Mouse (Mus musculus) hindbrain, embryonic 14.5 days (tissue): ENCODE measurements around the gene Gm3336. TPM values are rescaled to one million over a fixed set of nuclear protein-coding genes. Genes with fewer than 3 reads are reported as not detected.

Source experiments
- ATAC-seq: fragments of 200-750 bp; cut with Nextera tagmentation; 2 replicates; pipeline ENCODE4 v1.8.0; 2017; ENCODE audit warnings: moderate number of reproducible peaks, mild to moderate bottlenecking, moderate TSS enrichment, moderate library complexity; ENCODE audit not compliant: low FRiP score
- DNase-seq: peaks from one replicate; pipeline ENCODE4 v3.0.0-alpha.2; 2015; ENCODE audit warnings: low spot score
- H3K27ac ChIP-seq: fragments of 300-500 bp; sonication (generic); 2 replicates; pipeline ENCODE4 v1.5.1; 2014; ENCODE audit warnings: mild to moderate bottlenecking, moderate library complexity
- H3K27me3 ChIP-seq: fragments of 300-500 bp; sonication (generic); 2 replicates; pipeline ENCODE4 v1.6.1; 2014; ENCODE audit warnings: mild to moderate bottlenecking, low read length, mixed read lengths; ENCODE audit not compliant: control insufficient read depth, insufficient read depth
- H3K36me3 ChIP-seq: fragments of 300-500 bp; sonication (generic); replicated peaks from 2 replicates; pipeline ENCODE4 v1.6.1; 2014; ENCODE audit not compliant: control insufficient read depth, insufficient read depth
- H3K4me1 ChIP-seq: fragments of 300-500 bp; sonication (generic); replicated peaks from 2 replicates; pipeline ENCODE4 v1.6.1; 2014; ENCODE audit warnings: antibody characterized with exemption, low read length, mixed read lengths; ENCODE audit not compliant: control insufficient read depth, insufficient read depth
- H3K4me2 ChIP-seq: fragments of 300-500 bp; sonication (generic); replicated peaks from 2 replicates; pipeline ENCODE4 v1.6.1; 2014; ENCODE audit warnings: mild to moderate bottlenecking, moderate library complexity
- H3K4me3 ChIP-seq: fragments of 300-500 bp; sonication (generic); replicated peaks from 2 replicates; pipeline ENCODE4 v1.5.1; 2014; ENCODE audit warnings: mild to moderate bottlenecking, low read length
- H3K9ac ChIP-seq: fragments of 300-500 bp; sonication (generic); 2 replicates; pipeline ENCODE4 v1.6.1; 2014
- H3K9me3 ChIP-seq: fragments of 300-500 bp; sonication (generic); 2 replicates; pipeline ENCODE4 v1.6.1; 2016; ENCODE audit warnings: low read length; ENCODE audit not compliant: control insufficient read depth
- WGBS: fragments of 180-500 bp; shearing (Covaris S2); extraction: QIAGEN DNeasy Blood & Tissue Kit; methylation state at CpG from one replicate; pipeline ENCODE4 v1.1.7; 2014; 5-methylcytosine and 5-hydroxymethylcytosine counted together
- polyA plus RNA-seq: library from polyadenylated mRNA; unstranded; fragments of >200 nt; fragmentation: Nextera tagmentation; extraction: Ambion mirVana; gene quantifications from 2 replicates; pipeline ENCODE4 v1.2.1, GENCODE M21; 2014

Gm3336 gene
- polyA plus RNA-seq, 1 experiment from 2014 or later: not detected

DNA sequence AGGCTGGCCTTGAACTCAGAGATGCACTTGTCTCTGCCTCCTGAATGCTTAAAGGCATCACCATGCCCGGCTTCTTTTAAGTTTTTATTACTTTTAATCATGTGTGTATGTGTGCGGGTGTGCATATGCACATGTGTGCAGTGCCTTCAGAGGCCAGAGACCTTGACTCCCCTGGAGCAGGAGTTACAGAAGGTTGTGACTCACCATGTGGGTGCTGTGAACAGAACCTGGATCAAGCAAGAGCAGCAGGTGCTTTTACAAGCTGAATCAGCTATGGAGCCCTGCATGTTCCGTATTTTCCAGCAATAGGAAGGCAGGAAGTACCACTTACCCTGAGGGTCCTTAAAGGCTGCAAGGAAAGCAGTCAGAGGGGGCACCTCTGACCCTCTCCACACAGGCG, 27.1 kb upstream of the Gm3336 start:
- Histone ChIP-seq H3K9me3 (no peaks in the 10 kb centered on the region), H3K27me3 (no peaks in the 10 kb centered on the region), H3K4me3 (peak overlapping the region; percentile 23), H3K4me1 (peaks cover 21% of the 10 kb centered on the region), H3K27ac (0 out of 2 replicates have a peak overlapping the region, but pooled peaks have one; percentile 49), H3K36me3 (no peaks in the 10 kb centered on the region), H3K9ac (peak overlapping the region; percentile 41), H3K4me2 (peak overlapping the region; percentile 52)
- no peak for ATAC-seq
- no peak for DNase-seq
- WGBS: 62% methylated on average over 4 of the region's 4 CpGs

DNA sequence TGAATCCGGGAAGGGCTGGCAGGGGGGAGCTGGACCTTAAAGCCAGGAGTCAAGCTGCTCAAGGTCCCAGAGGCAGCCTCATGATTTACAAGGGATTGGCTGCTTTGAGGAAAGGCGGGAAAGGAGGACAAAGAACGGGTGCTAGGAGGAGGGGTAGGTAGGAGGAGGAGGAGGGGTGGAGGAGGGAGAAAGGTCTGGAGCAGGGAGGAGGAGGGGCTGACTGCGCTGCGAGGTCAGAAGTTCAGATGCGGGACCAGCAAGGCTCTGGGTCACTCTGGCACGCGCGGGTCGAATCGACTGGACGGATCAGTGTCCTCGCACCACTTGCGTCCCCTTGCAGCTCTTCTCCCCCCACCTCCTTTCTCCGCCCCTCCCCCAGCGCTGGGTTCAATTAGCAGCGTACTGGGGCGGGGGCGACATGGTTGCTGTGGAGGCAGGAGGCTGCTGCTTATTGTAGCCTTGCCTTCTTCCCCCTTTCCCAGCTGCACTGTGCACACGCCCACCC, 26.6 kb upstream of the Gm3336 start:
- Histone ChIP-seq H3K9me3 (no peaks in the 10 kb centered on the region), H3K27ac (0 out of 2 replicates have a peak overlapping the region, but pooled peaks have one; percentile 49), H3K4me1 (peaks cover 27% of the 10 kb centered on the region), H3K36me3 (no peaks in the 10 kb centered on the region), H3K27me3 (no peaks in the 10 kb centered on the region), H3K4me3 (peak overlapping the region; percentile 23), H3K4me2 (peak overlapping the region; percentile 52), H3K9ac (peak overlapping the region; percentile 41)
- ATAC-seq (peak; percentile 39), DNase-seq (peak; percentile 42)
- under 1% methylated on average over 18 of the region's 20 CpGs for WGBS

DNA sequence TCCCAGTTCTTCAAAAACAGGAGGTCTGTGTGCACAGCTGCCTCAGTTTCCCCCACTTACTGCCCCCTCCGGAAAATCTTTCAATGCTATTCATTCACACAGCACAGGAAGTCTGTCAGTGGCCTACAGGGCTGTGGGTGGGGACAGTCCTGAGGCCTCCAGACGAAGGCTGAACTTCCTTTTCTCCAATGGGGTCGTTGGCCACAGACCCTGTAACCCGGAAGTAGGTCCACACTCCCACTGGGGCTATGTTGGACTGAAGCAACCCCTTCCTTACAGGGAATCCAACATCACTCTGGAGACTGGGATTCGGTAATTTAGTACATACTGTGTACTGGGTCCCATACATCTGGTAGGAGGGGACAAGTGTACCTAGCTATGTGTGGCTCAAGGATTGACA, 24.7 kb upstream of the Gm3336 start:
- Histone ChIP-seq H3K4me1 (peaks cover 42% of the 10 kb centered on the region), H3K9me3 (no peaks in the 10 kb centered on the region), H3K4me2 (no peak overlapping the region), H3K36me3 (no peaks in the 10 kb centered on the region), H3K9ac (no peak overlapping the region), H3K27me3 (no peaks in the 10 kb centered on the region), H3K4me3 (no peak overlapping the region), H3K27ac (no peak overlapping the region)
- 66% methylated on average over 5 of the region's 5 CpGs for WGBS
- DNase-seq: no peak
- no peak for ATAC-seq

DNA sequence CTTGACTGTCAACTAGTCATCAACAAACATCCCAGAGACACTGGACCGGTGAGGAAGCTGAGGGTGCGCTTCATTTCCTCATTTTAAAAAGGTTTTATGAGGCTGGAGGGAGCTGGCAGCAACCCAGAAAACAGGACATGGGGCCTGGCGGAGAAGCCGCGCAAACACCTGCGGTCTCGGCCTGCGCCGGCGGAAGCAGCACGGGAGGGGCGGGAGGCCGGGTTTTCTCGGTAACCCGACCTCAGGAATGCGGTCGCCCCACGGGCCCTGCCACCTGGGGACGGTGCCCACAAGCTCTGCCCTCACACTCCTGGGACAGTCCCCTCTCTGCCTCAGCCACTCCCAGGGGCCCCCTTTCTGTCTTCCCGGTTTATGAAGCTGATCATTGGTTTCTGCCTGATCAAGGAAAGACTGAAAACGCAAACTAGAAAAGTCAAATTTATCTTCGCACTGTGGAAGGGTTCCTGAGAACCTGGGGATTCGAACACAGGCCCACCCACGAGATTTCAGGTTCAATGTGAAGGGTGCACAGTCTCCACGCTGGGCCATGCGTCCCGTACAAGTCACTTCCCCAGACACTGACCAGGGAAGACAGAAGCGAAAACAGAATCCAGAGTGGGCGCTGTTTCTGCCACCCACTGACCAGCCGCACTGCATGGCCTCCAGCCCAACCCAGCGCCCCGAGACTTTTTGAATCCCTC, 22.9 kb upstream of the Gm3336 start:
- no peaks in the 10 kb centered on the region for H3K27me3 ChIP-seq
- H3K9ac ChIP-seq: no peak overlapping the region
- WGBS: 32% methylated on average over 32 of the region's 32 CpGs
- H3K4me2 ChIP-seq: no peak overlapping the region
- DNase-seq (no peak), ATAC-seq (no peak)
- no peak overlapping the region for H3K4me3 ChIP-seq
- H3K9me3 ChIP-seq: no peaks in the 10 kb centered on the region
- no peak overlapping the region for H3K27ac ChIP-seq
- no peaks in the 10 kb centered on the region for H3K36me3 ChIP-seq
- H3K4me1 ChIP-seq: peaks cover 42% of the 10 kb centered on the region

DNA sequence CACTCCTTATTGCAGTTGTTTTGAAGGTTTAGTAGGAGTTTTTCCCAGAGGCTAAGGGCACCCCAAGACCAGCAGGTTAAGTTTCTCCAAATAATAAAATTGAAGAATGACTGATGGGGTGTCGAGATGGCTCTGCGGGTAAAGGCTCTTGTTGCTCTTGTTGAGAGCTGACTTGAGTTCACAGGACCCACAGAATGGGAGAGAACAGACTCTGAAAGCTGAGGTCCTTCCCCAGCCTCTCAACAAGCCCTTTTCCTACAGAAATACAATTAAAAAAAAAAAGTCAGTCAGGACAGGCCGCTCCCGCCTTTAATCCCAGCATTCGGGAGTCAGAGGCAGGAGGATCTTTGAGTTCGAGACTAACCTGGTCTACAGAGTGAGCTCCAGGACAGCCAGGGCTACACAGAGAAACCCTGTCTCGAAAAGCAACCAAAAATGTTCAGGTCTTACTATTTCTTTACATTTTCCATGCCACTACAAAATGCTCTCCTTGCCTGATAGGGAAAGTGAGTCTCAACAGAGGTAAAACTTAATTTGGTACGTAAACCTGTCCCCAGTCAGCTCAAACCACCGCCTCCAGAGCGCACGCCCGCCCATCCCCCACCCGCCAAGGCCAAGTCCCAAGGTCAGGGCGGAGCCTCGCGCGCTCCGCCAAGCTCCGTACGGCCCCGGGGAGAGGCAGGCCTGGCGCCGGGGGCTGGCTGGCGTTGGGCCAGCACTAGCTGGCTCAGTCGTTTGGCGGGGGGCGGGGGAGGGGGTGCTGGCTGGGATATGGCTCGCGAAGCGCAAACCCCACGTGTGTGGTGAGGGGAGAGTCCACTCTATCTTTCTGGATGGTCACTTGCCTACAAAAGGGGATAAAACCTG, 22.1 kb upstream of the Gm3336 start:
- H3K4me3 ChIP-seq: peak overlapping the region; percentile 19

DNA sequence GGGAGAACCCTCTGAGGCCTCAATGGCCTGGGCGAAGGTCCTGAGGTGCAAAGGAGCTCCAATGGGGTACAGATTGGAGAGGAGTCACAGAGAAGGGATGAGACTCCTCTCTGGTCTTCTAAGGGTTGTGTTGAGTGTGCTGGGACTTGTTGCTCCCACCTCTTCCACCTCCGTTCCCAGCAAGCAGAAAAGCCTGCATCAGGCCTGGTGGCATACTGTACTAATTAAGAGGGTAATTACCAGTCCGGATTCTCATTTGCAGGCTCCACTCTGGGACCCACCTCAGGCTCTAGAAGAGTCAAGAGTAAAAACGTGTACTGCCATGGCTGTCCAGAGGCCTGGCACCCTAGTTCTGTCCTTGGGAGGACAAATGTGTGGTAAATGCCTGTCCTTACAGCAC, 21.4 kb upstream of the Gm3336 start:
- no peak for DNase-seq
- no peaks in the 10 kb centered on the region for H3K36me3 ChIP-seq
- WGBS: 35% methylated on average over 4 of the region's 4 CpGs
- peaks cover 45% of the 10 kb centered on the region for H3K4me1 ChIP-seq
- H3K4me2 ChIP-seq: peak overlapping the region; percentile 51
- no peak for ATAC-seq
- no peaks in the 10 kb centered on the region for H3K27me3 ChIP-seq
- H3K9ac ChIP-seq: peak overlapping the region; percentile 52
- peak overlapping the region; percentile 45; the same call in 1 of the 2 replicates for H3K27ac ChIP-seq
- H3K4me3 ChIP-seq: peak overlapping the region; percentile 19; the same call in 1 of the 2 replicates
- H3K9me3 ChIP-seq: no peaks in the 10 kb centered on the region

More for the DNA sequence above, 22.1 kb upstream of the Gm3336 start:
- ATAC-seq: no peak
- Histone ChIP-seq H3K4me1 (peaks cover 43% of the 10 kb centered on the region), H3K27me3 (no peaks in the 10 kb centered on the region), H3K4me2 (peak overlapping the region; percentile 51), H3K27ac (peak overlapping the region; percentile 45; the same call in 1 of the 2 replicates), H3K36me3 (no peaks in the 10 kb centered on the region), H3K9ac (peak overlapping the region; percentile 52), H3K9me3 (no peaks in the 10 kb centered on the region)
- whole genome bisulfite sequencing: 5% methylated on average over 31 of the region's 31 CpGs
- peak; percentile 66 for DNase-seq

DNA sequence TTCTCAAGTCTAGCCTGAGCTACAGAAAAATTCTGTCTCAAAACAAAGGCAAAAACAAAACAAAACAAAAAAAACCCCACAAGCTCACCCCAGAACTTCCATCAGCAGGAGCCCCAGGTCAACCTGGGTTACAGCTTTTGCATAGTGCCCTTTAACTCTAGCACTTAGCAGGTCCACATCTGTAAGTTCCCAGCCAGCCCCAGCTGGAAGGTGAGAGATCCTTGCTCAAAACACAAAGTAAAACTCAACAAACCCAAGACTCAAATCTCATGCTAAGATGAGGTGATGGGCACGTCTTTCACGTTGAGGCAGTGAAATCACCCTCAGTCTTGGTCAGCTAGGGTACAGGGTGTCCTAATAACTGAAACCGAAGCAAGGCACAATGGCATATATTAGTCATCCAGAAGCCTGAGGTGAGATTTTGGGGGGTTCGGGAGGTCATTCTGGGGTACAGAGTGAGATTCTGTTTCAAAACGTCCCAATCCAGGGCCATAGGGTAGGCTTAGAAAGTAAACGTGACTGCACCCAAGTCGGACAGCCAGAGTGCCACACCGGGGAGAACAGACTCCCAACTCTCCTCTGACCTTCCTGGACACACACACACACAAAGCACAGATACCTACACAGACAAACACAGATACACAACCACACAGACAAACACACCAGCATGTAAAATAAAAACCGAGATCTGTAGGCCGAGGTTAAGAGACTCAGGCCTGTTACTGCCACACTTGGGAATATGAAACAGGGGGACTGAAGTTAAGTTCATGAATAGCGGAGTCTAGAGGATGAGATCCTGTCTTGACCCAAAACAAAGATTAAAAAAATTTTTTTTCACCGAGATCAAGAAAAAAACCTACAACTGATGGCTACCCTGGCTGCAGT, 20.7 kb upstream of the Gm3336 start:
- Histone ChIP-seq H3K9me3 (no peaks in the 10 kb centered on the region), H3K27me3 (no peaks in the 10 kb centered on the region), H3K9ac (peak overlapping the region; percentile 99), H3K4me3 (peak overlapping the region; percentile 99), H3K4me1 (peaks cover 47% of the 10 kb centered on the region), H3K36me3 (0 out of 2 replicates have a peak, but pooled peaks cover under 1% of the 10 kb centered on the region), H3K27ac (peak overlapping the region; percentile 99), H3K4me2 (peak overlapping the region; percentile 52)
- WGBS: 72% methylated on average over 12 of the region's 12 CpGs
- no peak for DNase-seq
- ATAC-seq: no peak

DNA sequence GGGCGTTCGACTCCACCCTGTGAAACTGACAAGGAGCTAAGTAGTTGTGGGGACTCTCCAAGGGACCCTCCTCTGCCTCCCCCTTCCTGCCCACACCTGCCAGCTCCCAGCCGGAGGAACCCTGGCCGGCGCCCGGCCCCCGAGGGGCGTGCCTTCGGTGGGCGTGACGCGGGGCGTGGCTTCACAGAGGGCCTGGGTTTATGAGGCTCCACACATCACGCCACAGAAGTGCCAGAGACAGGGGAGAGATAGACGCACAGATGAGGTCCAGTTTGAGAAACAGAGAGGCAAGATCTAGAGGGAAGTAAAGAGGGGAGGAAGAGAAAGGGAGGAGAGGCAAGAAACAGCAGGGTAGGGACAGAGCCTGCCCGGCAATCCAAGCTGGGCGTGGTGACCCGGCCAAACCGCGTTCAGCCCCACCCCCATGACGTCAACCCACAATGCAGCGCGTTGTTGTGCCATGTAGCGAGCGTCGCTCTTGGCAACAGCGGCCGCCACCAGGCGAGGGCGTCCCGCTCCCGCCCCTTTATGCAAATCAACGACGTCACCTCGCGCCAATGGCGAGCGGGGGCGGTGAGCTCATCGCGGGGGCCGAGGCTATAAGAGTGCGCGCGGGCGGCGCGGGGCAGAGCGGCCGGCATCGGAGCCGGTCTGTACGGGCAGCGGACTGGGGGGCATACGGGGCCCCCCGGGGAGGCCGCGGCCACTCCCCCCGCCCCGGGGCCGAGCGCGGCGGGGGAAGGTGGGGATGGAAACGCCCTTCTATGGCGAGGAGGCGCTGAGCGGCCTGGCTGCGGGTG, 19.8 kb upstream of the Gm3336 start, which contains the start of gene Jund:
Jund (plus strand) TSS at position 640 of the 800 bp plus-strand sequence.
- peak within 1 kb of the TSS; percentile 99 for H3K27ac ChIP-seq
- no peaks in the 10 kb centered on the region for H3K9me3 ChIP-seq
- peak within 1 kb of the TSS; percentile 99 for H3K4me3 ChIP-seq
- H3K4me1 ChIP-seq: peaks cover 52% of the 10 kb centered on the region
- ATAC-seq (peak; percentile 88), DNase-seq (peak; percentile 100)
- H3K36me3 ChIP-seq: peaks cover 9% of the 10 kb centered on the region; the same call in 1 of the 2 replicates
- H3K4me2 ChIP-seq: peak within 1 kb of the TSS; percentile 86
- H3K27me3 ChIP-seq: no peaks in the 10 kb centered on the region
- H3K9ac ChIP-seq: peak within 1 kb of the TSS; percentile 99
- WGBS: under 1% methylated on average over 62 of the region's 69 CpGs
